Mouse (Mus musculus) left cerebral cortex, postnatal 10 days (tissue): ENCODE measurements around the gene Vmn1r235. TPM values are rescaled to one million over a fixed set of nuclear protein-coding genes. Genes with fewer than 3 reads are reported as not detected.
"Not testable (repeated sequence)": the region's sequence is repeated elsewhere in the genome, so short reads cannot be mapped to it uniquely, and the experiment has no call there.

Experiments used
- DNase-seq, 2 experiments: peaks; one replicate each; pipeline ENCODE4 v3.0.0; 2021 to 2022; ENCODE audit warnings: low spot score in 2 of 2, mixed read lengths in 1 of 2; ENCODE audit errors: extremely low spot score in 1 of 2
- intact Hi-C: fragments of 180-260 bp; cut with DNase I; formaldehyde crosslinking; loops from one replicate; pipeline ENCODE4 v1.15.1; 2025
- microRNA-seq: library from miRNA; unstranded; fragments of <30 nt; microRNA quantifications from one replicate; pipeline ENCODE4 v1.2.0, GENCODE M21; 2022
- total RNA-seq, 2 experiments: library from RNA; stranded (reverse); gene quantifications; 2 replicates each; pipeline ENCODE4 v1.2.3; 2021

Vmn1r235 gene
- not detected for total RNA-seq

DNA sequence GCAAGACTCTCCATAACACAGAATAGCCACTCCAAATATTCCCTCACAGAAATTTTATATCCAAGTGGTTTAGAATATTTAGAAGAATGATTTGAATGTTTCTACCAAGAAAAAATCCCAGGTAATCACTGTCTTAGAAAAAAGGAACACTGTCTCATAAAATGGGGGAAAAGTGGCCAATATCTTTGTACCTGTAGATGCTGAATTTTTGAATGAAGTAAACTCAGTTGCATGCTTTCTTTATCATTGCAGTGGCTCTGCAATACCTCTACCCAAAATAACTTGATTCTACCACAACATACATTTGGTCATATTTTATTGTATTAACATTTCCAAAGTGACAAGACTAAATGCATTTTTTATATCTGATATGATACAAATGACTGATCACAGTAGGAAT, at the start of gene Vmn1r235:
Gene Vmn1r235, plus strand, starts transcription at position 301 of the 400 bp plus-strand sequence.
- intact Hi-C loops = no loop called here
- no peak for DNase-seq

DNA sequence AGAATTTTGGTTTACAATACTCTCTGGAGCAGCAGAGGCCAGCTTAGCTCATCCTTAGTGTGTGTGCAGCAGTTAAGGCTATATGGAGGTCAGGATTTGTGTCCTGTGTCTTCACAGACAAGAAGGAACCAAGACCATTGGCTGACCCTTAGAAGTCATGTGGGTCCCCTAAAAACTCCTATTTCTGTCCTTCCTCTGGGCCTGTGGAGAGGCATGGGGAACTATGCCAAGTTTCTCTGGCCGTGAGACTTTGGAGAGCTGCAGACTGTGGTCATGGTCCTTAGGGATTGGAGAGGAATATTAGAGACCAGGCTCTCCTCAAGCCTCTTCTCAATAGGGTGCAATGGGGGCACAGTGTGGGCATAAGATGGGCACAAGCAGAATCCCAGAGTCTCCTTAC, 45.1 kb upstream of the Vmn1r235 start:
- intact Hi-C loops, DNase-seq: not testable (repeated sequence)

DNA sequence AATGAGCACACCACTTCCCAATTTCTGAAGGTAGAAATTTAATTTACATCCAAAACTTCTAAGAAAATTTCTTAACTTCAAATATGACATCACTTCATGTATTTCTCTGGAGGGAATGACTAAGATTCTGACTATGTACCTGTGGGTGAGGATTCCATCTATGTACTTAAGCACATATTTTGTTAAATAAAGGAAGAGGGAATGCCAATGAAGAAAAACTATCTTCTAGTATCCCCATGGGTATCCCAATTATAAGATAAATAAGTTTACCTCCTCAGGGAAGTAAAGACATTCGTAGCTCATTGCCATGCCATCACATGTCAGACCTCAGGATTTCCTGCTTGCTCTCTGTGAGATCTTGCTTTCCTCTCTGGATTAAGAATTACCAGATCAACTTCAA, 30.4 kb upstream of the Vmn1r235 start, which contains the start of gene Vmn1r234:
Gene Vmn1r234, plus strand, starts transcription at position 301 of the 400 bp plus-strand sequence.
- no peak for DNase-seq
- intact Hi-C loops = no loop called here

GRCm38 (mm10) chr17:21231654-21232053, 24.6 kb upstream of the Vmn1r235 start:
- intact Hi-C loops = loop anchor here (5.0 kb wide), 1 partner anchor 191 kb away; the partner anchor contains the start of gene Zfp54

DNA sequence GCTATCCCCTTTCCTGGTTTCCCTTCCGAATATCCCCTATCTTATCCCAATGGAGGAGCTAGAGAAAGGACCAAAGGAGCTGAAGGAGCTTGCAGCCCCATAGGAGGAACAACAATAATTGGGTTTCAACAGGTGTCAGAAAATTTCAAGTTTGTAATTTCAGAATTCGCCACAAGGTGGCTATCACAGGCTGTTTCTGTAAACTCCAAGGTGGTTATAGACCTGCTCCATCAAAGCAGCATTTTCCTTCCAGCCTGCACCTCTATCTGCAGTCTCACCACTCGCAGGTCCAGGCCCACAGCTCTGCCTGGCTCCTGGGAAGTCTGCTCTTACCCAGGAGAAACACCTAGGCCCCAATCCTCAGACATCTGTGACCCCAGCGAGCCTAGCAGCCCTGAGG, 15.9 kb downstream of the Vmn1r235 start:
- intact Hi-C loops = loop anchor here (5.0 kb wide), 2 partner anchors 150 to 245 kb away; partner anchors contain the start of gene Zfp54
- peak; percentile 15 to 49 for DNase-seq

More at GRCm38 (mm10) chr17:21231654-21232053, 24.6 kb upstream of the Vmn1r235 start:
- peak; percentile 10 to 38 for DNase-seq

DNA sequence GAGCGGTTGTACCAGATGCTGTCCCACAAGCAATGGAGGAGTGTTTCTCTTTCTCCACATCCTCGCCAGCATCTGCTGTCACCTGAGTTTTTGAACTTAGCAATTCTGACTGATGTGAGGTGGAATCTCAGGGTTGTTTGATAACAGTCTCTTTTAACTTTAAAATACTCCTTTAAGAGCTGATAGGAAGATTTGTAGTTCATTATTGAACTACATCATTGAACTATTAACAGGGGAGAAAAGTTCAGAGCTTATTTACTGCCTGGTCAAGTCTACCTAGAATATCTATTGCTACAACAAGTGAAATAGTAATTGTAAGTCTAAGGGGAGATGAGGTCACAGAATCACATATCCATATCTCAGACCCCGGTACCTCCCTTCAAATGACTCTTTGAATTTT, 26.4 kb downstream of the Vmn1r235 start, which contains the start of gene Vmn1r236:
Gene Vmn1r236, plus strand, starts transcription at position 301 of the 400 bp plus-strand sequence.
- DNase-seq = no peak
- intact Hi-C loops = no loop called here

GRCm38 (mm10) chr17:21284395-21284794, 28.2 kb downstream of the Vmn1r235 start:
- DNase-seq = no peak
- intact Hi-C loops = no loop called here

DNA sequence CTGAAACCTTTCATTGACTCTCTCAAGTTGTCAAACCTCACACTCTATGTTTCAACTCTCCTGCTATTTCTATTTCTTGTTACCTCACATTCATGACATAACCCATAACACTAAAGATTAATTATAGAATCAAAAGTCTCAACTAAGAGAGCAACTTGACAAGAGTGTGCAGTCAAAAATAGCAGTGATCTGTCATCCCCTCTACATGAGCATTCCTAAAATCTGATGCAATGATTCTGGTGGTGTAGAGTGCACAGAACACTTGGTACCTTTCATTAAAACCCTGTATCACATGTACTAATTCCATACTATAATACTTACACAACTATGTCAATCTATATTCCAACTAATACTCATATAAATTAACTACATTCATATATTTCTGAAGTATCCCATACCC, 33.5 kb downstream of the Vmn1r235 start:
- no peak for DNase-seq
- intact Hi-C loops = no loop called here

DNA sequence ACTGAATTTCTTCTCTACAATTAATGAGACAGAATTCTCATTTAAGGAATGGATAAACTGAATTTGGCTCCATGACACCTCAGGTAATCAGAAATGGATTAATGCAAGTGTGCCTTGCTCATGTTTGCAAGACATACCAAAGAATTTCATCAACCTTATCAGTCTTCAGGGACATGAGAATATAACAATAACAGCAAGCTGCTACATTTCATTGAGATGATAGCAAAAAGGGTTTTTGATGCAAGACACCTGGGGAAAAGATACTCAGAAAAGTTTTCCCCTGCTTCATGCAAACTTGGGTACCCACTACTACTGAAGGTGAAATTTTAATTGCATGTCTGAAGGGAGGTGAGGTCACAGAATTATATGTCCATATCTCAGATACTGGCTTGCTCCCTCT, 55.4 kb downstream of the Vmn1r235 start, which contains the start of gene Vmn1r237:
Gene Vmn1r237, plus strand, starts transcription at position 301 of the 400 bp plus-strand sequence.
- intact Hi-C loops = no loop called here
- DNase-seq = no peak

Small RNA genes lying within 50 kb of the gene (microRNA-seq; reads per million reads assigned to microRNA genes)
- not detected for gene Gm26384

Other genes starting within 250 kb of the Vmn1r235 start
- 10 to 100 TPM; 22.8 to 24.6 TPM for gene Zfp160, start 247.5 kb upstream of the Vmn1r235 start, total RNA-seq
- not detected for gene Vmn1r234, start 30.3 kb upstream of the Vmn1r235 start, total RNA-seq
- not detected for gene Vmn1r236, start 26.5 kb downstream of the Vmn1r235 start, total RNA-seq
- gene Vmn1r237, start 55.5 kb downstream of the Vmn1r235 start, total RNA-seq = not detected
- 1 to 10 TPM; 1.5 to 1.9 TPM for gene Zfp677, start 127.3 kb downstream of the Vmn1r235 start, total RNA-seq
- gene Zfp54, start 166.8 kb downstream of the Vmn1r235 start, total RNA-seq = 1 to 10 TPM; 1.3 to 1.4 TPM
- 1 to 10 TPM; 3.7 to 4.5 TPM for gene Zfp51, start 194.0 kb downstream of the Vmn1r235 start, total RNA-seq
- gene Zfp53, start 232.6 kb downstream of the Vmn1r235 start, total RNA-seq = 1 to 10 TPM; 4.9 to 5.4 TPM